Mouse (Mus musculus) MN1 (cell line): ENCODE measurements around the gene Zbtb16.

Experiments
- DNase-seq: peaks from one replicate; pipeline ENCODE4 v3.0.0-alpha.2; 2016; ENCODE audit warnings: low spot score

Zbtb16 gene

GRCm38 (mm10) chr9:48744451-48744850 is 91.6 kb downstream of the Zbtb16 start:
- no peak for DNase-seq

GRCm38 (mm10) chr9:48743338-48744285 is 92.4 kb downstream of the Zbtb16 start:
- no peak for DNase-seq

- no peak for DNase-seq
These were observed 93.9 kb downstream of the Zbtb16 start for GRCm38 (mm10) chr9:48742150-48742549.

GRCm38 (mm10) chr9:48741433-48742077 is 94.5 kb downstream of the Zbtb16 start:
- no peak for DNase-seq

- DNase-seq, result no peak
These were observed 95.2 kb downstream of the Zbtb16 start for GRCm38 (mm10) chr9:48740732-48741255.

GRCm38 (mm10) chr9:48740098-48740505 is 95.9 kb downstream of the Zbtb16 start:
- peak; percentile 72 for DNase-seq

- no peak for DNase-seq
These were observed 97.1 kb downstream of the Zbtb16 start for GRCm38 (mm10) chr9:48738795-48739476.

- no peak for DNase-seq
These were observed 98.1 kb downstream of the Zbtb16 start for GRCm38 (mm10) chr9:48737911-48738310.

GRCm38 (mm10) chr9:48737210-48737850 is 98.7 kb downstream of the Zbtb16 start:
- DNase-seq, result peak; percentile 14

- DNase-seq, result no peak
These were observed 99.4 kb downstream of the Zbtb16 start for GRCm38 (mm10) chr9:48736361-48737209.

GRCm38 (mm10) chr9:48735466-48736312 is 100.3 kb downstream of the Zbtb16 start:
- no peak for DNase-seq

GRCm38 (mm10) chr9:48734725-48735465 is 101.1 kb downstream of the Zbtb16 start:
- no peak for DNase-seq

- DNase-seq, result no peak
These were observed 102.0 kb downstream of the Zbtb16 start for GRCm38 (mm10) chr9:48733817-48734544.

GRCm38 (mm10) chr9:48733083-48733482 is 102.9 kb downstream of the Zbtb16 start:
- no peak for DNase-seq

- no peak for DNase-seq
These were observed 104.1 kb downstream of the Zbtb16 start for GRCm38 (mm10) chr9:48731651-48732536.

GRCm38 (mm10) chr9:48730446-48730979 is 105.5 kb downstream of the Zbtb16 start:
- DNase-seq, result no peak

- DNase-seq, result no peak
These were observed 106.6 kb downstream of the Zbtb16 start for GRCm38 (mm10) chr9:48729471-48729870.
